Mouse (Mus musculus): Measurements from ENCODE around the gene Ice2. TPM values are rescaled to one million over a fixed set of nuclear protein-coding genes. Genes with fewer than 3 reads are reported as not detected.

Gene Ice2
- polyA plus RNA-seq, 1 experiment = 2.9 TPM

- TF ChIP-seq POLR2A (IDR thresholded peaks at IDR 0.05; ENCODE audit: borderline replicate concordance, extremely low read depth, low read depth, low read length) = no peak
- TF ChIP-seq CTCF (IDR thresholded peaks at IDR 0.05; ENCODE audit: insufficient read depth, low read length) = no peak
- Histone ChIP-seq H3K4me1 (ENCODE audit: control insufficient read depth, insufficient read depth, low read length) (no peaks in the 10 kb centered on the region), H3K4me3 (replicated peaks; ENCODE audit: extremely low read depth, low read depth, low read length) (no peak overlapping the region)
- no peak for DNase-seq
- WGBS = 74% methylated on average over 11 of the region's 11 CpGs
Observed at GRCm38 (mm10) chr9:69371046-69371724, 26.5 kb upstream of the Ice2 start.

GRCm38 (mm10) chr9:69372871-69373270 is 24.8 kb upstream of the Ice2 start:
- no peak for DNase-seq
- 72% methylated on average over 4 of the region's 4 CpGs for WGBS
- H3K4me3 ChIP-seq (replicated peaks; ENCODE audit: extremely low read depth, low read depth, low read length) = no peak overlapping the region
- H3K4me1 ChIP-seq (ENCODE audit: control insufficient read depth, insufficient read depth, low read length) = no peaks in the 10 kb centered on the region
- TF ChIP-seq POLR2A (IDR thresholded peaks at IDR 0.05; ENCODE audit: borderline replicate concordance, extremely low read depth, low read depth, low read length) = no peak
- TF ChIP-seq CTCF (IDR thresholded peaks at IDR 0.05; ENCODE audit: insufficient read depth, low read length) = no peak

DNA sequence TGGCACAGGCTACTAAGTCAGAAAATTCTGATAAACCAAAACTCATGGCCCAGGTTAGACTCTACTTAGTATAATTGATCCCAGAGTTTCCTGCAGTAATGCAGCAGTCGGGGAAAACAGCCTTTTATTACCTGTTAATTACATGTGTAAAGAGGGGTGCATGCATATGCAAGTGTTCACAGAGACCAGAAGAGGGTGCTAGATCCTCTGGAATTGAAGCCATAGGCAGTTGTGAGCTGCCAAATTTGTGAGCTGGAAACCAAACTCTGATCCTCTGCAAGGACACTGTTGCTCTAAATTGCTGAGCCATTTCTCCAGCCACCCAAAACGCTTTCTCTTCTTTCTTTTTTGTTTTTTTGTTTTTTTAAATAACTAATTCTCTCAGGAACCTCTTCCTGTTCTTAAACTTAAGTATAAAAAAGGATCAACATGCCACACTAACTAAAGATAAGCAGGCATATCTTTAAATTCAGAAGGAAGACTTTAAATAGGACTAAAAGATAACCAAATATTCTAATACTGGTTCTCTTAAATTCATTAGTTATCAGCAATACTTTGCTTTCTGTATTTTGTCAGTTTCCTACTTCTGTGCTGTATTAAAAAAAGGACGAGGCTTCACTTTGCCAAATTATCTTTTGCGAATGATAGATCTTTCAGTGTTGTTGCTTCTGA is 20.6 kb upstream of the Ice2 start:
- Histone ChIP-seq H3K4me3 (replicated peaks; ENCODE audit: extremely low read depth, low read depth, low read length) (no peak overlapping the region), H3K4me1 (ENCODE audit: control insufficient read depth, insufficient read depth, low read length) (no peaks in the 10 kb centered on the region)
- 86% methylated on average over 4 of the region's 4 CpGs for WGBS
- TF ChIP-seq POLR2A (IDR thresholded peaks at IDR 0.05; ENCODE audit: borderline replicate concordance, extremely low read depth, low read depth, low read length) (no peak), CTCF (IDR thresholded peaks at IDR 0.05; ENCODE audit: insufficient read depth, low read length) (no peak)
- DNase-seq = no peak

- 85% methylated on average over 3 of the region's 3 CpGs for WGBS
- Histone ChIP-seq H3K4me1 (ENCODE audit: control insufficient read depth, insufficient read depth, low read length) (no peaks in the 10 kb centered on the region), H3K4me3 (replicated peaks; ENCODE audit: extremely low read depth, low read depth, low read length) (no peak overlapping the region)
- TF ChIP-seq CTCF (IDR thresholded peaks at IDR 0.05; ENCODE audit: insufficient read depth, low read length) (no peak), POLR2A (IDR thresholded peaks at IDR 0.05; ENCODE audit: borderline replicate concordance, extremely low read depth, low read depth, low read length) (no peak)
- no peak for DNase-seq
Observed at GRCm38 (mm10) chr9:69377654-69378045, 20.1 kb upstream of the Ice2 start.

- no peak for TF ChIP-seq CTCF (IDR thresholded peaks at IDR 0.05; ENCODE audit: insufficient read depth, low read length)
- TF ChIP-seq POLR2A (IDR thresholded peaks at IDR 0.05; ENCODE audit: borderline replicate concordance, extremely low read depth, low read depth, low read length) = no peak
- Histone ChIP-seq H3K4me1 (ENCODE audit: control insufficient read depth, insufficient read depth, low read length) (0 out of 2 replicates have a peak, but pooled peaks cover 2% of the 10 kb centered on the region), H3K4me3 (replicated peaks; ENCODE audit: extremely low read depth, low read depth, low read length) (no peak overlapping the region)
- no peak for DNase-seq
- 44% methylated on average over 1 of the region's 1 CpGs for WGBS
Observed at GRCm38 (mm10) chr9:69380546-69380945, 17.2 kb upstream of the Ice2 start.

DNA sequence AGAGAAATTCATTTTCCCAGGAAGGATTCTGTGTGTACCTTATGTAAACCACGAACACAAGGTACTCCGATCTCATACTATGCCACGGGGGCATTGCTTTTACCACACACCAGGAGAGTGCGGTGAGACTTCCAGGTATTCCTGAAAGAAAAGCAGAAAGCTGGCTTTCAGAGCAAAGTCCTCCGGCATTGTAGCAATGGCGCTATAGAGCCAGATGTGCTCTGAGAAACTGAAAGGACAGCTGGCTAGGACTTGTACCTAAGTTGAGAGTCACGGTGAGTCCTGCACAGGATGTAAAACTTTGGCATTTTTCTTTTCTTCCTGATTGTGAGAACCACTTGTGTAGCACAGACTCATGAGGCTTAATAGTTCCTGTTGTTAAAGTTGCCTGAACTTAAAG is 16.0 kb upstream of the Ice2 start:
- WGBS = 65% methylated on average over 7 of the region's 7 CpGs
- 0 out of 2 replicates have a peak, but pooled peaks cover 2% of the 10 kb centered on the region for H3K4me1 ChIP-seq (ENCODE audit: control insufficient read depth, insufficient read depth, low read length)
- no peak for DNase-seq
- H3K4me3 ChIP-seq (replicated peaks; ENCODE audit: extremely low read depth, low read depth, low read length) = no peak overlapping the region
- TF ChIP-seq POLR2A (IDR thresholded peaks at IDR 0.05; ENCODE audit: borderline replicate concordance, extremely low read depth, low read depth, low read length) (no peak), CTCF (IDR thresholded peaks at IDR 0.05; ENCODE audit: insufficient read depth, low read length) (no peak)

- no peak for TF ChIP-seq CTCF (IDR thresholded peaks at IDR 0.05; ENCODE audit: insufficient read depth, low read length)
- TF ChIP-seq POLR2A (IDR thresholded peaks at IDR 0.05; ENCODE audit: borderline replicate concordance, extremely low read depth, low read depth, low read length) = no peak
- Histone ChIP-seq H3K4me3 (replicated peaks; ENCODE audit: extremely low read depth, low read depth, low read length) (no peak overlapping the region), H3K4me1 (ENCODE audit: control insufficient read depth, insufficient read depth, low read length) (0 out of 2 replicates have a peak, but pooled peaks cover 2% of the 10 kb centered on the region)
- DNase-seq = no peak
- WGBS = 76% methylated on average over 17 of the region's 17 CpGs
Observed at GRCm38 (mm10) chr9:69384475-69384874, 13.2 kb upstream of the Ice2 start.

DNA sequence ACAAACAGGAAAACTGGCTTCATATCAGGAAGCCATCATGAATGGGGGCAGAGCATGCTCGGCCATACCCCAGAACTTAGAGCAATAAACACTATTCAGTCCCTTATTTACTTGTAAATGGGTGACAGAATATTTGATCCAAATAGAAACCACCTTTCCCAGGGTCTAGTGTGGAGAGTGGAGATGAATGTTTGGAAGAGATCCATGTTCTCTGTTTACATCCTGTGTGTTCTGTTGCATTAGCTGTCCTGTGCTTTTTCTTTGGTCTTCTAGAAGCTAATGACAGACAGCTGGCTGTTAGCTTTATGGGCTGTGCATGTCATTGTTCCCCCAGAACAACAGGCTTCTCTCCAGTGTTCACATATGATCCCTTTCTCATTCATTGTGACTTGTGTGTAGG is 12.8 kb upstream of the Ice2 start:
- Histone ChIP-seq H3K4me3 (replicated peaks; ENCODE audit: extremely low read depth, low read depth, low read length) (no peak overlapping the region), H3K4me1 (ENCODE audit: control insufficient read depth, insufficient read depth, low read length) (0 out of 2 replicates have a peak, but pooled peaks cover 2% of the 10 kb centered on the region)
- WGBS = 35% methylated on average over 1 of the region's 1 CpGs
- DNase-seq = no peak
- TF ChIP-seq CTCF (IDR thresholded peaks at IDR 0.05; ENCODE audit: insufficient read depth, low read length) (no peak), POLR2A (IDR thresholded peaks at IDR 0.05; ENCODE audit: borderline replicate concordance, extremely low read depth, low read depth, low read length) (no peak)

DNA sequence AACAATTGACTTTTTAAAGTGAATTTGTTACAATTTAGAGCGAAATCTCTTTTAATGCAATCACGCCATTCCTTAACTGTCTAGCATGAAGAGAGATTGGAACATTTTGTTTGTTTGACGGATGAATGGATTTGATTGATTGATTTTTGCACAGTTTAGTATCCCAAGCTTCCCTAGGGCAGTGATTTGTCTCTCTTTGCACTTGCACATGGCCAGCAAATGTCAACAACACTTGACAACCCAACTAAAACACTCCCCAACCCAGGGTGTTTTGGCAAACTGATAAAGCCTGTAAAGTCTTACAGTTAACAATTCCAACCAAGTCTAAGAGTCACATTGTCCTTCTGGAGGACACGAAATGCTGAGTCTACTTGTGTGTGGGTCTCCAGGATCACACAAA is 10.4 kb upstream of the Ice2 start:
- H3K4me3 ChIP-seq (replicated peaks; ENCODE audit: extremely low read depth, low read depth, low read length) = no peak overlapping the region
- 66% methylated on average over 4 of the region's 4 CpGs for WGBS
- TF ChIP-seq CTCF (IDR thresholded peaks at IDR 0.05; ENCODE audit: insufficient read depth, low read length) (no peak), POLR2A (IDR thresholded peaks at IDR 0.05; ENCODE audit: borderline replicate concordance, extremely low read depth, low read depth, low read length) (no peak)
- H3K4me1 ChIP-seq (ENCODE audit: control insufficient read depth, insufficient read depth, low read length) = 0 out of 2 replicates have a peak, but pooled peaks cover 2% of the 10 kb centered on the region
- DNase-seq = no peak

GRCm38 (mm10) chr9:69390631-69391030 is 7.1 kb upstream of the Ice2 start:
- TF ChIP-seq CTCF (IDR thresholded peaks at IDR 0.05; ENCODE audit: insufficient read depth, low read length) (no peak), POLR2A (IDR thresholded peaks at IDR 0.05; ENCODE audit: borderline replicate concordance, extremely low read depth, low read depth, low read length) (no peak)
- no peak for DNase-seq
- 69% methylated on average over 4 of the region's 4 CpGs for WGBS

More at GRCm38 (mm10) chr9:69390631-69391030, 7.1 kb upstream of the Ice2 start:
- Histone ChIP-seq H3K4me1 (ENCODE audit: control insufficient read depth, insufficient read depth, low read length) (no peaks in the 10 kb centered on the region), H3K4me3 (replicated peaks; ENCODE audit: extremely low read depth, low read depth, low read length) (no peak overlapping the region)
